Comparison of ENCODE assay signal across 9 mouse cellular contexts in the genomic region with DNA sequence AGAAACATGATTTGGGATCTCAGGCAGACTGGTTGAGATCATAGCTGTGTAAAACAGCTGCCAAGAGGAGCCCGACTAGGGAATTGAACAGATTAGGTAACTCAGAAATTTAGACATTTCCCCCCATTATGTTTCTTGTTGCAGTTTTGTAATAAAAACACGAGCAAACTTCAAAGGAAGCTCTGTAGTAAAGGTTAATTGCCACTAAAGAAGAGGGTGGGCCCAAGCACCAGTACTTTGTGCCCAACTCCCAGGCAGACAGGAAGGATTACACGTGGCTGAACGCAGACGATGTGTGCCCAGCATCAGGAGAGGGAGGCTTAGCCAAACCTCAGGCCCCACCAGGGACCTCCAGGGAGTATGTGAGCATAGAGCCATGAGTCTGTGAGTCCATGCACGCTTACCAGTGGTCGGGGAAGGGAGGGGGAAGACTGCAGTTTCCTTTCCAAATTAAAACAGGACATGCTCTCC.
A peak's percentile ranks its signal among the peaks of the same experiment; 100 is the strongest.
DNase-seq lines count a peak whose midpoint lies in the region; ATAC-seq lines count a peak whose summit lies in the region.
"Had no signal": no experiment of that assay in that cellular context is flagged by ENCODE, and none has a peak within 500 bp of the region (broad histone marks: within the 10 kb centered on the region; RNA-seq: fewer than 3 reads in every experiment).

No protein-coding gene starts in this region.

- no peak overlapping the region for H3K4me2 ChIP-seq in limb, embryonic 15.5 days
- H3K4me2 ChIP-seq in liver, embryonic 11.5 days, result no peak overlapping the region

- peak; percentile 14 for DNase-seq in kidney, postnatal 10 days
- DNase-seq in kidney, adult 8-10 months, result no peak
- DNase-seq in embryonic facial prominence, embryonic 10.5 days (ENCODE audit: low spot score), result peak; percentile 45
- no peak for DNase-seq in heart, embryonic 10.5 days (ENCODE audit: low spot score)
- DNase-seq in liver, embryonic 11.5 days (ENCODE audit: low spot score), result no peak
- no peak for DNase-seq in spleen, postnatal 36 days (ENCODE audit: low spot score in 2 of 2)
- no peak for DNase-seq in left cerebral cortex, adult 8-10 months (ENCODE audit: low spot score in 2 of 2)
- DNase-seq: thymus, adult 2 months had no signal

- peaks cover 43% of the 10 kb centered on the region for H3K4me1 ChIP-seq in embryonic facial prominence, embryonic 10.5 days
- H3K4me1 ChIP-seq in heart, embryonic 10.5 days, result peaks cover 22% of the 10 kb centered on the region
- peaks cover 28% of the 10 kb centered on the region for H3K4me1 ChIP-seq in limb, embryonic 15.5 days
- no peaks in the 10 kb centered on the region for H3K4me1 ChIP-seq in liver, embryonic 11.5 days (replicated peaks; ENCODE audit: control insufficient read depth, insufficient read depth, low read length)

- ATAC-seq in limb, embryonic 15.5 days (ENCODE audit: insufficient number of reproducible peaks, low FRiP score, low TSS enrichment, low read depth), result peak; percentile 62; the same call in 1 of the 2 replicates
- ATAC-seq in liver, embryonic 11.5 days (replicated peaks; ENCODE audit: low FRiP score), result no peak

- H3K9ac ChIP-seq in limb, embryonic 15.5 days, result no peak overlapping the region
- no peak overlapping the region for H3K9ac ChIP-seq in liver, embryonic 11.5 days (ENCODE audit: low read depth, low read length)

- 0 out of 2 replicates have a peak overlapping the region, but pooled peaks have one; percentile 2 for H3K27ac ChIP-seq in embryonic facial prominence, embryonic 10.5 days (replicated peaks)
- peak overlapping the region; percentile 67 for H3K27ac ChIP-seq in heart, embryonic 10.5 days
- peak overlapping the region; percentile 39 for H3K27ac ChIP-seq in limb, embryonic 15.5 days
- no peak overlapping the region for H3K27ac ChIP-seq in liver, embryonic 11.5 days (ENCODE audit: low read depth, low read length)

- no peaks in the 10 kb centered on the region for H3K36me3 ChIP-seq in embryonic facial prominence, embryonic 10.5 days (replicated peaks)
- no peaks in the 10 kb centered on the region for H3K36me3 ChIP-seq in heart, embryonic 10.5 days
- no peaks in the 10 kb centered on the region for H3K36me3 ChIP-seq in limb, embryonic 15.5 days
- H3K36me3 ChIP-seq in liver, embryonic 11.5 days (ENCODE audit: control insufficient read depth, insufficient read depth, low read length), result no peaks in the 10 kb centered on the region

- H3K9me3 ChIP-seq in embryonic facial prominence, embryonic 10.5 days, result no peaks in the 10 kb centered on the region
- H3K9me3 ChIP-seq in heart, embryonic 10.5 days, result no peaks in the 10 kb centered on the region
- no peaks in the 10 kb centered on the region for H3K9me3 ChIP-seq in limb, embryonic 15.5 days
- H3K9me3 ChIP-seq in liver, embryonic 11.5 days (ENCODE audit: control insufficient read depth, low read length), result no peaks in the 10 kb centered on the region

- H3K4me3 ChIP-seq in embryonic facial prominence, embryonic 10.5 days, result no peak overlapping the region
- H3K4me3 ChIP-seq in heart, embryonic 10.5 days, result no peak overlapping the region
- H3K4me3 ChIP-seq in limb, embryonic 15.5 days, result no peak overlapping the region
- no peak overlapping the region for H3K4me3 ChIP-seq in liver, embryonic 11.5 days (ENCODE audit: low read depth, low read length)

- no peaks in the 10 kb centered on the region for H3K27me3 ChIP-seq in embryonic facial prominence, embryonic 10.5 days (replicated peaks; ENCODE audit: low read depth, poor library complexity, severe bottlenecking)
- no peaks in the 10 kb centered on the region for H3K27me3 ChIP-seq in heart, embryonic 10.5 days (ENCODE audit: insufficient read depth, poor library complexity, severe bottlenecking)
- no peaks in the 10 kb centered on the region for H3K27me3 ChIP-seq in limb, embryonic 15.5 days
- 0 out of 2 replicates have a peak, but pooled peaks cover 3% of the 10 kb centered on the region for H3K27me3 ChIP-seq in liver, embryonic 11.5 days (replicated peaks; ENCODE audit: control insufficient read depth, insufficient read depth, low read length)

- WGBS in embryonic facial prominence, embryonic 10.5 days, result 26% methylated on average over 7 of the region's 7 CpGs
- 37% methylated on average over 7 of the region's 7 CpGs for WGBS in heart, embryonic 10.5 days
- WGBS in limb, embryonic 15.5 days, result 17% methylated on average over 7 of the region's 7 CpGs
- 49% methylated on average over 7 of the region's 7 CpGs for WGBS in liver, embryonic 11.5 days

Comparison
In these comparisons a context has a peak if more than half of its experiments do, and no peak if none do; other contexts are left out.
1. DNase-seq: peak in kidney, postnatal 10 days (single experiment) and embryonic facial prominence, embryonic 10.5 days (single experiment); none in kidney, adult 8-10 months (0 of 2), heart, embryonic 10.5 days (single experiment), liver, embryonic 11.5 days (single experiment), spleen, postnatal 36 days (0 of 2) and left cerebral cortex, adult 8-10 months (0 of 2).